Mouse (Mus musculus) cerebellum, postnatal 10 days (tissue): ENCODE results near the gene Evi5l.

ENCODE experiments used
- DNase-seq, 2 experiments: peaks; one replicate each; pipeline ENCODE4 v3.0.0; 2021; ENCODE audit warnings: mixed read lengths in 2 of 2

The Evi5l gene

DNA sequence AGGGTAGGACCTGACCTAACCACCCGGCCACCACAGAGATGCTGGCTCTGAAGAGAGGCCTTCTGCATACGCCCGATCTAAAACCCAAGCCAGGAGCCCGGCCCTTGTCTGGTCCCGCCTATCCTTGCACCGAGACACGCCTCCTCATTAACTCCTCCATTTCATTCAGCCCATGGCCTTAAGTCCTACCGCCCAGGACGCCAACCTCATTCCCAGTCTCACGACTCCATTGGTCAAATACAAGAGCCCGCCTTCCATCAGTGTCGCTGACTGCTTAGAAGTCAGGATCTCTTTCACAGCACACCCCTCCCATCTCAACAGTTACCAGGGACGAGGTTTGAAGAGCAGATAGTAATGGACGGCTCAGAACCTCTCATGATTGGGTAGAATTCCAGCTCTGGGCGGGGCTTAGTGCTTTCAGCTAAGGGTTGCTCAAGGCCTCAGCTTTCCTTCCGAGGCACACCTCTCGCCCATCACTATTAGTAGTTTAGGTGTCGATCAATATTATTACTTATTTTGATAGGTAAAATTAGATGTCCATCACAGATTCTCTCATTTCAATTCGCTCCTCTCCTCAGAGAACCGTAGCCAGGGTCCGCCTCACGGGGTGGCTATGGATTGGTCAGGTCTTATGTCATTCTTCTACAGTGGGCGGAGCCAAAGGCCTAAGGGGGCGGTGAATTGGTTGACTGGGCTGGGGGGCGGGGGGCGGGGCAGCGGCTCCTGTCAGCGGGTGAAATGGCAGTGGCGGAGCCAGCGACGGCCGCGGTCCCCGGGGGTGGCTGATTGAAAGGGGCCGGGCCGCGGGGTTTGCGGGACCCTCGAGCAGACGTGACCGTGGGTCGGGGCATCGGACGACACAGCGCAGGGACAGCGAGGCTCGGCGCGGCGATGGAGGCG, at the start of gene Evi5l:
Gene Evi5l (plus strand): TSS at position 716 of the 900 bp plus-strand sequence.
- DNase-seq: peak; percentile 100

DNA sequence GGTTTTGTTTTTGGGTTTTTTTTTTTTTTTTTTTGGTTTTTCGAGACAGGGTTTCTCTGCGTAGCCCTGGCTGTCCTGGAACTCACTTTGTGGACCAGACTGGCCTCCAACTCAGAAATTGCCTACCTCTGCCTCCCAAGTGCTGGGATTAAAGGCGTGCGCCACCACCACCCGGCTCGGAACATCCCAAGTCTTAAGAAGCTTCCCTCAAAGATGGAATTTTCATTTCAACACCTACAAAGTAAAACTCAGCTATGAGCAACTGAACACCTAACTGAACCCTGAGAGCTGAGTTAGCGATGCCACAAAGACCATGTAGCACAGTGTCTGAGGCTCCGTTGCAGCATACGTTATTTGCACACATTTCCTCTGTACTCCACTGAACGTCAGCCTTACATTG, 32.6 kb upstream of the Evi5l start, which contains the start of gene Cd209g:
Gene Cd209g (plus strand): TSS at position 301 of the 400 bp plus-strand sequence.
- DNase-seq: no peak

DNA sequence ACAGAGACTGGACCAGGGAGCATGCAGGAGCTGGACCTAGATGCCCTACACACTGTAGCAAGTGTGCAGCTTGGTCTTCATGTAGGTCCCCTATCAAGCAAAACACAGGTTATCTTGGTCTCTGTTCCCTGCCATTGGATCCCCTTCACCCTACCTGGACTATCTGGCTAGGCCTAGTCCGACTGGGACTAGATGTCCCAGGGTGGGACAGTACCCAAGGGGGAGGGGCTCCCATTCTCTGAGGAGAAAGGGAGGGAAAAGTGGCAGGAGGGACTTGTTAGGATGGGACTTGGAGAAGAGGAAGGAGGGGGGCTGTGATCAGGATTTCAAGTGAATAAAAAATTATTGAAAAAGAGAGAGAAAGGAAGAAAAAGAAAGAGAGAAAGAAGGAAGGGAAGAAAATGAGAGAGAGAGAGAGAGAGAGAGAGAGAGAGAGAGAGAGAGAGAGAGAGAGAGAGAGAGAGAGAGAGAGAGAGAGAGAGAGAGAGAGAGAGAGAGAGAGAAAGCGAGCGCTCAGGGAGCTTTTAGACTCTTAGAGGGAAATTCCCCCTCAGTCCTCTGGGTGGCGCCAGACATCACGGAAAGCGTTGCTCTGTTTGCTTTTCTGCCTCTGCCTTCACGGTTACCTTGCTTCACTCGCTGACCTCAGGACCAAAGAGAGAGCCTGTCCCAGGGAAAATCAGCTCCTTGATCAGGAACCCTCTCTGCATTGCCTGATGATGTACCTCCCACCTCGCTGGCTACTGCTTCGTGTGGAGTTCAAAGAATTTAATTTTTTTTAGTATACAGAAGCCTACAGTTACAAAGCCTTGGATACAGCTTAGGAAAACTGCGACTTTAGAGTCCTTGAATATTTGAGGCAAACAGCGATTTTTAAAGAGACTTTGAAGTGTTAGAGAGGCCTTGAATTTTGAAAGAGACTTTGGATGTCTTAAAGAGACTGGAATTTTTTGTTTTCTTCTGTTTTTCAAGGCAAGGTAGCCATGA, 26.4 kb upstream of the Evi5l start:
- DNase-seq: peak; percentile 87 to 89

DNA sequence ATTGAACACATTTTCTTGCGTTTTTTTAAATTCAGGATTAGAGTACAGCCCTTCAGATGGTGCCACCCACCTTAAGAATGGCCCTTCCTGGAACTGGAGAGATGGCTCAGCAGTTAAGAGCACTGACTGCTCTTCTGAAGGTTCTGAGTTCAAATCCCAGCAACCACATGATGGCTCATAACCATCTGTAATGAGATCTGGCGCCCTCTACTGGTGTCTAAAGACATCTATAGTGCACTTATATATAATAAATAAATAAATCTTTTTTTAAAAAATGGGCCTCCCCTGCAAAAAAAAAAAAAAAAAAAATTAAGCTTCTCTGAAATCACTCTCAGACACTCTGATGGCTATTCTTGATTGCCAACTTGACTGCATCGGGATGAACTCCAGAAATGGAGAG, 24.6 kb upstream of the Evi5l start:
- peak; percentile 21 to 43 for DNase-seq

DNA sequence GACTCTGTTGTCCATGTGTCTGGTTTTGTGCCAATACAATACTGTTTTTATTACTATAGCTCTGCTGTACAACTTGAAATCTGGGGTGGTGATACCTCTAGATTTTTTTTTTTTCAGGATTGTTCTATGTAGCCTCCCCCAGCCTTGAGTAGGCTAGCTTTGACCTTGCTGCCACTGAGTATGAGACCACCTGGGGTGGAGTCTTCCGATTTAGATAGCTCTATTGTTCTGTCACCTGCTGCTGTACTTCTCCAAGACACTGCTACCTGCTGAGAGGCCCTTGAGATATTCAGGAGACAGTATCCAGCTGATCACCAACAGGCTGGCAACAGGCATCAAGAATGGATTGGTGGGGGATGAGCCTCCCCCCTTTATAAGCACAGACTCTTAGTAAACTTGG, 19.1 kb upstream of the Evi5l start:
- DNase-seq: no peak

DNA sequence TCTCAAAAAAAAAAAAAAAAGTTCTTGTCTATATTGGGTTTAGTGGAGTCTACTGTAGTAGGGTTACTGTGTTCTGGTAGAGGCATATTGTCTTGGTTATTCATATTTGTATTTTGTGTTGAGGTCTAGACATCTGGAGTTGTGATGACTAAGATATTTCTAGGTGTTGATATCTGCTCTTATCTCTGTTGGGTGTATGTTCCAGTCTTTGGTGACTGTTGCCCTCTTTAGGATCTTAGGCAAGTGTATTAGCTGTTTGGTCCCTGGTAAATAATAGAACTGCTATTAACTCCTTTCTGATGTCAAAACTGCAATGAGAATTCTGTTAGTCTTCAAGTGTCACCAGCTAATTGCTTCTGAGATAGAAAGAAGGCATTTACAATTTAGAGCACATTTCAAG, 11.5 kb upstream of the Evi5l start:
- DNase-seq: no peak

DNA sequence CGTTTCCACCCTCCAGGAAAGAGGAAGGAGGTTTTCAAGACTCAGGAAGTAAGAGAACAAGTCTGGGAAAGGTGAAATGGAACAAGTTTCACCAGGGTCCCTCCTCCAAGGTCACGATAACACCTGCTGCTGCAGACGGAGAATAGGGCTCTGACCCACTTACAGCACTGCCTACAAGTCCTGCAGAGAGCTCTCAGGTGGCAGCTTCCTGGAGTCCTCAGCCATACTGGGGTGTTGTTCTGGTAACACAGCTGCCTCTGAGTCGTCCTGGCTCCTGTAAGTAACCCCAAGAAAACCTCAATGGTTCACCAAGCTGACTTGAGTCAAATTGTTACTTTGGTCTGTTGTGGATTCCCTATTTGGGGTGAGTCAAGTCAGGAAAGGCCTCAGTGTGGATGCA, 3.6 kb upstream of the Evi5l start:
- DNase-seq: no peak

DNA sequence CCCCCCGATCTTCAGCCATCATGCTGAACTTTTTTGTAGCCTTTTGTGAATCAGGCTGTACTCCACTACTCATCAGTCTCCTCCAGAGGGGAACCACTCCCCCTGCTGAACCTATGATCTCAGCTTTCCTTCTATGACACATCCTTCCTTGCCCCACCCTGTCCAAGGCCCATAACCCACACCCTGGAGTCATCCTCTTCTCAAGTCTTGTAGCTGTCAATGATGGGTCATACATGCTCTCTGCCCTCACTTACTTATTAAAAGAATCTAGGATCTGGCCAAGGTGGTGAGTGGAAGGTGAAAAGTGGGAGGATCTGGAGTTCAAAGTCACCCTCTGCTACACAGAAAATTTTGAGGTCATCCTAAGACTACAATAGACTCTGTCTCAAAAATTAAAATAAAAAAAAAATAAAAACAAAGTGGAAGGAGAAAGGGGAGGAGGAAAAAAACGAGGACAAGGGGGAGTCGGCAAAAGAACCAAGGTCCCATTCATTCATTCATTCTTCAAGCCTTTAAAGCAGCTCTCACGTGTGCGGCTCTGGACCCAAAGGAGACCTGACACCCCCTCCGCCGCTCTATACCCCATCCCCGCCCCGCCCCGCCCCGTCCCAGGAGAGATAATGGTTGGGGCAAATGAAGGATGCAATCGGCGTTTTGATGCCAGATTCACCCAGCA, 1.1 kb upstream of the Evi5l start:
- peak; percentile 20 to 26 for DNase-seq

DNA sequence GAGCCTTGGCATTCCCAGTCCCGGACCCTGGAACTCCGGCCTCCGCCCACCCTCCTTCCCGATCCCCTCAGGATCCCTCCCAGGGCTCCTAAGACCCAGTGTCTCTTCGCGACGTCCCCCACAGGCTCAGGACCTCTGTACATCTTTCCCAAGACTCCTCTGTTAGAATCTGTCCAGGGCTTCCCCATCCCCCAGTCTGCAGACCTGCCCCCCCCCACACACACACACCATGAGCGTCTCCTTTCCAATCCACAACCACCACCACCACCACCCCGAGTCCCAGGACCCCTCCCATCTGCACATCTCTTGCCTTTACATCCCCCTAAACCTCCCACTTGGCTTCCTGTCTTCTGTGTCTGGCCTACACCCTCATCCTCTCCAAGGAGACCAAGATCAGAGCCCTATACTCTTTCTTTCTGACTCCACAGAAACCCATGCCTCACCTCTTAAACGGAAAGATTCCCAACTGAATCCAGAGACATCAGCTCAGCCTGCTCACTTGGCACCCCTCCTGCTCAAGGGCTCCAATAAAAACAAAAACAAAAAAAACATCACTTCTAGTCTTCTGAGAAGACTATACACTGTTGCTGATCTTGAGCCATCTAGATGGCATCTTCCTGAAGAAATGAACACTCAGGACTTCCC, 636 bp downstream of the Evi5l start:
- no peak for DNase-seq

DNA sequence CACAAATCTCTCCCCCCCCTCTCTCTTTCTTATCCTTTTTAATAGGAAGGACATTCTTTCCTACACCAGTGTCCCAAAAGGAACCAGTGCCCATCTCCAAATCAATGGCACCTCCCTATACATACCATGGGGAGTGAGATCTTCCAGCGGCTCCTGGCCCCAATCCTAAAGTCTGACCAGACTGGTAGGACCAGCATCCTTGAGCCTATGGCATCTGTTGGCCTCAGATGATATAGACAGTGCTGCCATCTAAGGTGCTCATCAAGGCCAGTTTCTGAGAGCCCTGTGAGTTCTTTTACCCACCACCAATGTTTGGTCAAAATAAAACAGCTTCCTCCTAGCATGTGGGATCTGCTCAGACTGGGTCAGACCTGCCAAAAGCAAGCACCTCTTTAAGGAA, 1.6 kb downstream of the Evi5l start:
- DNase-seq: peak in 1 of 2 experiments; percentile 32

DNA sequence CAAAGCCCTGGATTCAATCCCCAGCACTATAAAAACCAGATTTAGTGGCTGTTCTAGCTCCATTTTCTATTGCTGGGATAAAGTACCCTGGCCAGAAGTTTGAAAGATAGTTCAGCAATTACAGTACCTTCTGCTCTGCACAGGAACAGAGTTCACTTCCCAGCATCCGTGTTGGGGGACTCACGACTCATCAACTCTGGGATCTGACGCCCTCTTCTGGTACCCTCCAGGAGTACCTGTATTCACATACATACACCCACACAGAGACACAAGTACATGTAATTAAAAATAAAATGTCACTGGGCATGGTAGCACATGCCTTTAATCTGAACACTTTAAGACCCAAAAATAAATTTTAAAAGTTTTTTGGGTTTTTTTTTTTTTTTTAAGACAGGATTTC, 6.1 kb downstream of the Evi5l start:
- DNase-seq: no peak

DNA sequence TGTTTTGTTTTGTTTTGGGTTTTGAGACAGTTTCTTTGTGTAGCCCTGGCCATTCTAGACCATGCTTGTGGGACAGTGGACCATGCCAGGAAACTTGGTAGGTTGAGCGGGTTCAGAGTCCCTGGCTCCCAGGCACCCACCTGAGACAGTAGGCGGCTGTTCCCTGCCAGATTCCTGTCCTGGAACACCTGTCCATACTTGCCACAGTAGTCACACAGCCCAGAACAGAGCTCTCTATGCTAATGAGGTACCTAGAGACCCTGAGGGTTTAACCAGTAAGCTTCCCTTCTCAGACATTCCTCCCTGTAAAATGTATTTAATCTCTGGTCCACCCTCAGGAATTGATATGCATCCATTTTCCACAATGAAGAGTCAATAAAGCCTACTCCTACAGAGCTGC, 7.7 kb downstream of the Evi5l start:
- no peak for DNase-seq

DNA sequence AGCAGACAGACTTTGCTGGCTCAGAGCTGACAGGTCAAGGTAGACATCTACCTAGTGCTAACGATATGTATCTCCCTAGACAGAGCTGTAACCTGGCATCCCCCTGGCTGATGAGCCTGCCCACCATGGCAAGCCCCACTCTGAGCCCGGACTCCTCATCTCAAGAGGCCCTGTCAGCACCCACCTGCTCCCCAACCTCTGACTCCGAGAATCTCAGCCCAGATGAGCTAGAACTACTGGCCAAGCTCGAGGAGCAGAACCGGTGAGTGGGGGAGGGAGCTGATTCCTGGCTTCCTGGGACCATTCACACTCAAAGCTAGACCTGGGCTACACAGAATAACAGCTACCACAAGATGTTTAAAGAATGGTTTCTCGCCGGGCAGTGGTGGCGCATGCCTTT, 17.0 kb downstream of the Evi5l start:
- no peak for DNase-seq

DNA sequence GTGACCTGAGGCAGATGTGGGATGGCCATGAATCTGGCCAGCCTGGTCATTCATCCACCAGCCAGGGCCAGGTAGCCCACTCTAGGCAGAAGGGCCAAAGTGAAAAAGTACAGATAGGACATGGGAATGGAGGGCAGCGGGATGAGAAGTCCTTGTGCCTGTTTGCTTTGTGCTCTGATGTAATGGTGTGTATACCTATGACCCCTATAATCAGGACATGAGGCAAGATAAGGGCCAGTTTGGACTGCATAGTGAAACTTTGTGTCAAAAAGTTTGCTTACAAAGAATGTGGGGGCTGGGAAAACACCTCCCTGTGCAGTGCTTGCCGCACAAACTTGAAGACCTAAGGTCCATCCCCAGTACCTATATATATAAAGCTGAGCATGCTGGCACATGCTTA, 19.8 kb downstream of the Evi5l start:
- DNase-seq: no peak

DNA sequence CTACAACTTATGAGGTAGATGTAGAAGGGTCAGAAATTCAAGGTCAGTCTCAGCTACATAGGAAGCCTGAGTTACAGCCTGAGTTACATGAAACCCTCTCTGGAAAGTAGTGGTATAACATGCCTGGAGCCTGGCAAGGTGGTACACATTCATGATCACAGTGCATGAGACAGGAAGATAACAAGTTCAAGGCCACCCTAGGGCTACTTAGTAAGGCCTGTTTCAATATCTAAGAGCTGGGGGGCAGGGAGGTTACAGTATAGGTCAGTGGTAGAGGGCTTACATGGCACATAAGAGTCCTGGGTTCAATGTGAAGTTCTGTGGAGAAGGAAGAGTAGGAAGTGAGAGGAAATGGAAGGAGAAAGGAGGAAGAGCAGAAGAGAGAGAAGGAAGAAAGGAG, 22.2 kb downstream of the Evi5l start:
- no peak for DNase-seq

DNA sequence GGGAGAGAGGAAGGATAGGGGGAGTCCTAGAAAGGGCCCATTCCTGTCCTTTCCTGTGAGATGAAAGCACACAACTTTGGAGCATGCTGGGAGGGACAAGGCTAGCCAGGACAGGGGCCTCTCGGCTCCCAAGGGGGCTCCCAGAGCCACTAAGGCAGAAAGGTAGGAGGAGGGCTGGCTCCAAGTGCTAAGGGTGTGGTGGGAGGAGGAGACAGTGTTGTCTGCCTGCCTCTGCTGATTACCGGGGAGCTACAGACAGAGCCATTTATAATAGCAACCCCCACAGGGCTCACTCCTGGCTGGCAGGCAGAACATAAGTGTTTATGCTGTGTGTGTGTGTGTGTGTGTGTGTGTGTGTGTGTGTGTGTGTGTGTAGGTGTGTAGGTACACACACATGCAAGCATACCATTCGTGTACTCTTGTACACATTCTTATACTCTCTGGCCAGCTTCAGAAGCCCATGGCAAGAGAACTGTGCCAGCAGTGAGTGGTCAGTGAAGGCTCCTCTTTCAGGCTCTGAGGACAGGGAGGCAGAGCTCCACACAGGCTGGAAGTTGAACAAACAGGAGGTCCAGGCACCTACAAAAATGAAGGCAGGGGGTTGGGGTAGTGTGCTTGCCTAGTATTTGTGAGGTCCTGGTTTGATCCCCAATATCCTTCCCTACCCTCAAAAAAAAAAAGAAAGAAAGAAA, 22.8 kb downstream of the Evi5l start:
- DNase-seq: no peak

DNA sequence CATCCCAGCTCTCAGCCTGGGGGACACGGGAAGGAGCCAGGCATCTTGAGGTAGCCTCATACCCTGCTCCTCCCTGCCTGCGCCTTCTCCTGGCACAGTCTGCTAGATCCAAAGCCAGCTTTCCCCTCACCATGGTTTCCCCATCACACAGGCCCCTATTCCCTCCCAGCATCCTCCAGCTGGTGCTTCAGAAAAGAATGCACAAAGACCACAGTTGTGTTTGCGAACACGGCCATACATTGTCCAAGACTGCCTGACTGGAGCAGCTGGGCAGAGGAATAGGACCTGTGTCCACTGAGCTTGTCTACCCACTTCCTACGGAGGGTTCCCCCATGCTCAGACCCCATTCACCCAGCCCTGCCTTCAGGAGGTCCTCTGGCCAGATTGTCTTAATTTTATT, 25.9 kb downstream of the Evi5l start:
- peak in 1 of 2 experiments; percentile 39 for DNase-seq

DNA sequence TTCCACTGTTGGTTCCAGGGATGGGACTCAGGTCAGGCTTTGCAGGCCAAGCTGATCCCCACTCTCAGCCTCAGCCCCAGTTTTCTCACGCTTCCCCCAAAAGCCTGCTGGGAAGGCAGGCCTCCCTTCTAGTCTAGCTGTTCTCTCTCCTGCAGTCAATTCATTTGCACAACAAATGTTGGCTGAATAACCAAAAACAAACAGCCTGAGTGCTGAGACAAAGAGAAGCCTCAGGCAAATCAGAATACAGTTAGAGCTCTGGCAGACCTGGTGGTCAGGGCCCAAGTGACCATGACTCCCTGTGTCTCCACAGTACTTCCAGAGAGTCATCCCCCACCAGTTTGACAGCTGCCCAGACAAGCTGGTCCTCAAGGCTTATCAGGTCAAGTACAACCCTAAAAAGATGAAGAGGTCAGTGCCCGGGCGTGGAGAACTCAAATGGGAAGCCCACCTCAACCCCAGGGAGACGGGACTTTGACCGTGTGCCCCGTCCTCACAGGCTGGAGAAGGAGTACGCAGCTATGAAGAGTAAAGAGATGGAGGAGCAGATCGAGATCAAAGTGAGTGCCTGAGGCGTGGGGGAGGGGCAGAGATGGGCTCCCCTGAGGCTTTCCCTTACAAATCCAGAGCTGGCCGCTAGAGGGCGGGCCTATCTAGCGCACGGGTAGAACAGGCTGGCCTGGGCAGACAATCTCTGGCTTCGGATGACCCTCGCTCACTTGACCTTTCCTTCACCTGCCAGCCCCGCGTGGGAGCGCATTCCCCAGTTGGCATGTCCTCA, 26.6 kb downstream of the Evi5l start:
- peak; percentile 94 to 98 for DNase-seq

DNA sequence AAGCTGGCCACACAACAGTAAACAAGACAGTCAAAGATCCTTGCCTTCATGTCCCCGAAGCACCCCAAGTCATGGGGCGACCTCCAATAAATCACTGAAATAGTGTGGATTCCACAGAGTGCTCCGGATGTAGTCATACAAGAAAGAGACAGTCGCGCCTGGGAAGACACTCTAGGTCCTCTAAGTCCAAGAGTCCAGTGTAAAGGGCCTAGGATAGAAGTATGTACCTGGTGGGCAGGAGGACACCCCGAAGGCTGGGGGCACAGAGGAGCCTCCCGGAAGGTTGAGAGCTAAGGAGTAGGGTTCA, 27.2 kb downstream of the Evi5l start:
- DNase-seq: no peak

DNA sequence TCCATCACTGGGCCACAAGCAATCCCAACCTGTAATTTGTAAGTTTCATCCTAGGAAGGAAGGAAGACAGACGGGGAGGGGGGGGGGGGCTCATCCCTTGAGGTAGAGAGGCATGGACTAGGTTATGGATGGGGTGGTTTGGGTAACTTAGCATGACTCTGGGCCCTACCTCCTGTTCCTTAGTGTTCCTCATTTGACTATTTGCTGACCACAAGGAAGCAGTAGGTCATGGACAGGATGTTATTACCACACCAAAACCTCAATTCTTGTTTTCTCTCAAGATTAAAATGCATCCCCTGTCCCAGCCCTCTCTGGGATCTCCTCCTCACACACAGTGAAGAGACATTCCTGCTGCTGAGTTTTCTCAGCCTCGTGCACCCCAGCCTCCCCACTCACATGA, 35.0 kb downstream of the Evi5l start:
- no peak for DNase-seq
